Mouse (Mus musculus): Measurements from ENCODE around the gene Pde5a. TPM values are rescaled to one million over a fixed set of nuclear protein-coding genes. Genes with fewer than 3 reads are reported as not detected.
A peak's percentile ranks its signal among the peaks of the same experiment; 100 is the strongest.

Pde5a gene
- polyA plus RNA-seq, 1 experiment from 2014 or later: 3.0 TPM

- no peaks in the 10 kb centered on the region for H3K36me3 ChIP-seq (replicated peaks; ENCODE audit: control insufficient read depth, insufficient read depth)
- DNase-seq (ENCODE audit: low spot score) (no peak), ATAC-seq (ENCODE audit: low FRiP score) (no peak)
- WGBS: 70% methylated on average over 4 of the region's 4 CpGs
- H3K9me3 ChIP-seq (ENCODE audit: control insufficient read depth, low read length): no peaks in the 10 kb centered on the region
- H3K4me3 ChIP-seq (replicated peaks; ENCODE audit: low read length): no peak overlapping the region
- H3K27me3 ChIP-seq (ENCODE audit: control insufficient read depth, insufficient read depth, low read length): no peaks in the 10 kb centered on the region
- no peak overlapping the region for H3K4me2 ChIP-seq (replicated peaks)
- H3K27ac ChIP-seq: no peak overlapping the region
- no peak overlapping the region for H3K9ac ChIP-seq
- H3K4me1 ChIP-seq (replicated peaks; ENCODE audit: control insufficient read depth, insufficient read depth, low read length): 0 out of 2 replicates have a peak, but pooled peaks cover 6% of the 10 kb centered on the region
Measured at GRCm38 (mm10) chr3:122814531-122814930, 85.8 kb downstream of the Pde5a start.

GRCm38 (mm10) chr3:122818282-122818681 lies 89.5 kb downstream of the Pde5a start:
- no peak overlapping the region for H3K9ac ChIP-seq
- 85% methylated on average over 5 of the region's 5 CpGs for WGBS
- 0 out of 2 replicates have a peak, but pooled peaks cover 6% of the 10 kb centered on the region for H3K4me1 ChIP-seq (replicated peaks; ENCODE audit: control insufficient read depth, insufficient read depth, low read length)
- H3K27me3 ChIP-seq (ENCODE audit: control insufficient read depth, insufficient read depth, low read length): no peaks in the 10 kb centered on the region
- no peaks in the 10 kb centered on the region for H3K9me3 ChIP-seq (ENCODE audit: control insufficient read depth, low read length)
- H3K4me3 ChIP-seq (replicated peaks; ENCODE audit: low read length): no peak overlapping the region
- no peak overlapping the region for H3K4me2 ChIP-seq (replicated peaks)
- no peaks in the 10 kb centered on the region for H3K36me3 ChIP-seq (replicated peaks; ENCODE audit: control insufficient read depth, insufficient read depth)
- ATAC-seq (ENCODE audit: low FRiP score) (no peak), DNase-seq (ENCODE audit: low spot score) (no peak)
- H3K27ac ChIP-seq: no peak overlapping the region

- DNase-seq (ENCODE audit: low spot score): no peak
- ATAC-seq (ENCODE audit: low FRiP score): no peak
- no peaks in the 10 kb centered on the region for H3K27me3 ChIP-seq (ENCODE audit: control insufficient read depth, insufficient read depth, low read length)
- no peak overlapping the region for H3K4me2 ChIP-seq (replicated peaks)
- H3K4me3 ChIP-seq (replicated peaks; ENCODE audit: low read length): no peak overlapping the region
- no peak overlapping the region for H3K9ac ChIP-seq
- no peaks in the 10 kb centered on the region for H3K36me3 ChIP-seq (replicated peaks; ENCODE audit: control insufficient read depth, insufficient read depth)
- H3K9me3 ChIP-seq (ENCODE audit: control insufficient read depth, low read length): no peaks in the 10 kb centered on the region
- whole genome bisulfite sequencing: 56% methylated on average over 4 of the region's 4 CpGs
- no peaks in the 10 kb centered on the region for H3K4me1 ChIP-seq (replicated peaks; ENCODE audit: control insufficient read depth, insufficient read depth, low read length)
- H3K27ac ChIP-seq: no peak overlapping the region
Measured at GRCm38 (mm10) chr3:122820700-122821099, 92.0 kb downstream of the Pde5a start.

DNA sequence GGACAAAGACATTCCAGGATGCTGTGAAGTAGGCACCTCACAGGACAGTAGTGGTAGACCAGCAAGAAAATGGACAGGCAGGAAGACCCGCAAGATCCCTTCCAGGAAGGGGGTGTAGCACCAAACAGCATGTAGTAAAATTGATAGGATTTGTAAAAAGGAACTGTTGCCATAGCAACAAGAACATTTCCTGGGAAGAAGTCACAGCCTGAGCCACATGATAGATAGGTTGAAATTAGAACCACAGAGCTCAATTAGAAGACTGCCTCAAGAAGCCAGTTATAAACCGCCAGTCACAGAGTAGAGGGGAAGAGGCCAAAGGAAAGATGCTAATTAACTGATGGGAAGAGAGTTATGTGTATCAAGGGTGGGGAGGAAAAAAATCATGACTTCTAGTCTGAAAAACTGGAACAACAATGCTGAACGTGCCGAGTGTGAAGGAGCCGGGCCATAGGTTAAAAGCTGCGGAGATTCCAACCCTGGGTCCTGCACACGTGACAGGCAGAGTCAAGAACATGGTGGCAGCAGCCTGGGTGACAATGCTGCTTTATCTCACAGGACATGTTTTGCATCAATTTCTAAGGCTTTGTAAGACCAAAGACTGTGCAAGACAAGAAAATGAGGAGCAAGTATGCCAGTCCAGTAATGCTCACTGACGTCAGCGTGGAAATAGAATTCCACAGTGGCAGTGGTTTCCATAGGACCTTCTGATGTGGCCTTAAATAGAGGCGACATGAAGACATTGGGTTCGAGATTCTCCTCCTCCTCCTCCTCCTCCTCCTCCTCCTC lies 99.7 kb downstream of the Pde5a start:
- Histone ChIP-seq H3K27me3 (ENCODE audit: control insufficient read depth, insufficient read depth, low read length) (no peaks in the 10 kb centered on the region), H3K36me3 (replicated peaks; ENCODE audit: control insufficient read depth, insufficient read depth) (no peaks in the 10 kb centered on the region), H3K9me3 (ENCODE audit: control insufficient read depth, low read length) (no peaks in the 10 kb centered on the region), H3K4me3 (replicated peaks; ENCODE audit: low read length) (no peak overlapping the region), H3K27ac (peak overlapping the region; percentile 44), H3K9ac (no peak overlapping the region), H3K4me1 (replicated peaks; ENCODE audit: control insufficient read depth, insufficient read depth, low read length) (no peaks in the 10 kb centered on the region), H3K4me2 (replicated peaks) (no peak overlapping the region)
- 71% methylated on average over 11 of the region's 11 CpGs for WGBS
- DNase-seq (ENCODE audit: low spot score) (peak; percentile 36), ATAC-seq (ENCODE audit: low FRiP score) (peak; percentile 78)

DNA sequence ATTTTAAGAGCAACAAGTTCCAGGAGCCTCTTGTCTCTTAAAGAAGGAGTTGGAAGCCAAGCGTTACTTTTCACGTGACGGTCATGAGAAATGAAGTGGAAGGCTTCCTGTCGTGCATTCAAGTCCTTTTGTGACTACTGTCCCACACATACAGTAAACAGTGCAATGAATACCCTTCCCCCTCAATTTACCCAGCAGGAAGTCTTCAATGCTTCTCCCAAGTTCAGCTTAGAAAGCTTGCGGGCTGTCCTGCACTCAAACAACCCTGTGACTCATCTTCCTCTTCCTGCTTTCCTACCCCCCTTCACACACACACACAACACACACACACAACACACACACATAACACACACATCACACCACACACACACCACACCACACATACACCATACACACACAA lies 105.8 kb downstream of the Pde5a start:
- Histone ChIP-seq H3K4me2 (replicated peaks) (no peak overlapping the region), H3K27me3 (ENCODE audit: control insufficient read depth, insufficient read depth, low read length) (no peaks in the 10 kb centered on the region), H3K9ac (no peak overlapping the region), H3K36me3 (replicated peaks; ENCODE audit: control insufficient read depth, insufficient read depth) (no peaks in the 10 kb centered on the region), H3K27ac (no peak overlapping the region), H3K9me3 (ENCODE audit: control insufficient read depth, low read length) (no peaks in the 10 kb centered on the region), H3K4me3 (replicated peaks; ENCODE audit: low read length) (no peak overlapping the region), H3K4me1 (replicated peaks; ENCODE audit: control insufficient read depth, insufficient read depth, low read length) (no peaks in the 10 kb centered on the region)
- no peak for ATAC-seq (ENCODE audit: low FRiP score)
- WGBS: 60% methylated on average over 5 of the region's 5 CpGs
- no peak for DNase-seq (ENCODE audit: low spot score)

- Histone ChIP-seq H3K4me2 (replicated peaks) (no peak overlapping the region), H3K27ac (no peak overlapping the region), H3K36me3 (replicated peaks; ENCODE audit: control insufficient read depth, insufficient read depth) (no peaks in the 10 kb centered on the region), H3K9ac (no peak overlapping the region), H3K4me3 (replicated peaks; ENCODE audit: low read length) (no peak overlapping the region), H3K4me1 (replicated peaks; ENCODE audit: control insufficient read depth, insufficient read depth, low read length) (no peaks in the 10 kb centered on the region), H3K9me3 (ENCODE audit: control insufficient read depth, low read length) (no peaks in the 10 kb centered on the region), H3K27me3 (ENCODE audit: control insufficient read depth, insufficient read depth, low read length) (no peaks in the 10 kb centered on the region)
- DNase-seq (ENCODE audit: low spot score) (no peak), ATAC-seq (ENCODE audit: low FRiP score) (no peak)
- 86% methylated on average over 8 of the region's 8 CpGs for WGBS
Measured at GRCm38 (mm10) chr3:122835097-122835850, 106.5 kb downstream of the Pde5a start.

GRCm38 (mm10) chr3:122837639-122838038 lies 108.9 kb downstream of the Pde5a start:
- ATAC-seq (ENCODE audit: low FRiP score) (no peak), DNase-seq (ENCODE audit: low spot score) (no peak)
- no peaks in the 10 kb centered on the region for H3K27me3 ChIP-seq (ENCODE audit: control insufficient read depth, insufficient read depth, low read length)
- H3K27ac ChIP-seq: no peak overlapping the region
- H3K4me2 ChIP-seq (replicated peaks): no peak overlapping the region
- 81% methylated on average over 2 of the region's 2 CpGs for WGBS
- no peaks in the 10 kb centered on the region for H3K9me3 ChIP-seq (ENCODE audit: control insufficient read depth, low read length)
- no peaks in the 10 kb centered on the region for H3K36me3 ChIP-seq (replicated peaks; ENCODE audit: control insufficient read depth, insufficient read depth)
- no peaks in the 10 kb centered on the region for H3K4me1 ChIP-seq (replicated peaks; ENCODE audit: control insufficient read depth, insufficient read depth, low read length)
- H3K9ac ChIP-seq: no peak overlapping the region
- H3K4me3 ChIP-seq (replicated peaks; ENCODE audit: low read length): no peak overlapping the region

- DNase-seq (ENCODE audit: low spot score): no peak
- WGBS: 90% methylated on average over 5 of the region's 5 CpGs
- no peaks in the 10 kb centered on the region for H3K4me1 ChIP-seq (replicated peaks; ENCODE audit: control insufficient read depth, insufficient read depth, low read length)
- H3K4me2 ChIP-seq (replicated peaks): no peak overlapping the region
- ATAC-seq (ENCODE audit: low FRiP score): no peak
- H3K9me3 ChIP-seq (ENCODE audit: control insufficient read depth, low read length): 0 out of 2 replicates have a peak, but pooled peaks cover 10% of the 10 kb centered on the region
- no peak overlapping the region for H3K9ac ChIP-seq
- H3K4me3 ChIP-seq (replicated peaks; ENCODE audit: low read length): no peak overlapping the region
- no peaks in the 10 kb centered on the region for H3K36me3 ChIP-seq (replicated peaks; ENCODE audit: control insufficient read depth, insufficient read depth)
- no peak overlapping the region for H3K27ac ChIP-seq
- H3K27me3 ChIP-seq (ENCODE audit: control insufficient read depth, insufficient read depth, low read length): no peaks in the 10 kb centered on the region
Measured at GRCm38 (mm10) chr3:122848410-122849034, 119.8 kb downstream of the Pde5a start.

- no peaks in the 10 kb centered on the region for H3K36me3 ChIP-seq (replicated peaks; ENCODE audit: control insufficient read depth, insufficient read depth)
- 51% methylated on average over 11 of the region's 11 CpGs for WGBS
- no peak for DNase-seq (ENCODE audit: low spot score)
- H3K4me3 ChIP-seq (replicated peaks; ENCODE audit: low read length): no peak overlapping the region
- H3K9ac ChIP-seq: no peak overlapping the region
- H3K27ac ChIP-seq: no peak overlapping the region
- no peaks in the 10 kb centered on the region for H3K27me3 ChIP-seq (ENCODE audit: control insufficient read depth, insufficient read depth, low read length)
- H3K9me3 ChIP-seq (ENCODE audit: control insufficient read depth, low read length): no peaks in the 10 kb centered on the region
- H3K4me2 ChIP-seq (replicated peaks): no peak overlapping the region
- H3K4me1 ChIP-seq (replicated peaks; ENCODE audit: control insufficient read depth, insufficient read depth, low read length): no peaks in the 10 kb centered on the region
- no peak for ATAC-seq (ENCODE audit: low FRiP score)
Measured at GRCm38 (mm10) chr3:122855149-122855548, 126.4 kb downstream of the Pde5a start.

Data from hindbrain, embryonic 14.5 days (tissue).